Mouse (Mus musculus): ENCODE results near the gene Mcm2. TPM values are rescaled to one million over a fixed set of nuclear protein-coding genes. Genes with fewer than 3 reads are reported as not detected.

Mcm2 gene
- polyA plus RNA-seq, 1 experiment from 2014 or later, result 59.3 TPM

DNA sequence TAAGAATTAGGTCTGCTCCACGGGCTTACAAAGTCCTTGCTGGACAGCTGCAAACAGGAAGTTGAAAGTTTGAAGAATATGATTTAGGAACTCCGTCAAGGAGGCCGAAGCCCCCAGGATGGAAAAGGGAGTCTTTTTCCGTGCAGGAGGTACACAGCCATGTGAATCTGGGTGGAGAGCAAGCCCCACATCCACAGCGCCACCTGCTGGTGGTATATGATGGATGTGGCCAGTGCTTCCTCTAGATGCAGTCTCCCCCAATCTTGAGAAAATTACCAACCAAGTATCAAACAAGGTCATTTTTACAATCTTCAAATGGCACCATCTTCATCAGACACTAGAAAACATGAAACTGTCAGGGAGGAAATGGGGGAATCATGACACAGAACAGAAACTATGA lies 5.0 kb downstream of the Mcm2 start:
- no peaks in the 10 kb centered on the region for H3K9me3 ChIP-seq (replicated peaks; ENCODE audit: low read length)
- ATAC-seq (replicated peaks; ENCODE audit: low FRiP score, low read depth) (no peak), DNase-seq (ENCODE audit: low spot score) (peak; percentile 50)
- no peaks in the 10 kb centered on the region; the same call in 1 of the 2 replicates for H3K4me1 ChIP-seq (replicated peaks; ENCODE audit: insufficient read depth, low read length)
- 51% methylated on average over 5 of the region's 5 CpGs for WGBS
- no peaks in the 10 kb centered on the region for H3K27me3 ChIP-seq (ENCODE audit: insufficient read depth, low read length)
- peaks cover 58% of the 10 kb centered on the region for H3K36me3 ChIP-seq (ENCODE audit: insufficient read depth, low read length)
- no peak overlapping the region for H3K27ac ChIP-seq
- H3K9ac ChIP-seq (ENCODE audit: low read depth, low read length), result no peak overlapping the region
- no peak overlapping the region for H3K4me2 ChIP-seq (ENCODE audit: low read length)
- no peak overlapping the region for H3K4me3 ChIP-seq (replicated peaks; ENCODE audit: low read depth, low read length)
- peak; percentile 90 for TF ChIP-seq CTCF (IDR thresholded peaks at IDR 0.05; ENCODE audit: low read depth)

DNA sequence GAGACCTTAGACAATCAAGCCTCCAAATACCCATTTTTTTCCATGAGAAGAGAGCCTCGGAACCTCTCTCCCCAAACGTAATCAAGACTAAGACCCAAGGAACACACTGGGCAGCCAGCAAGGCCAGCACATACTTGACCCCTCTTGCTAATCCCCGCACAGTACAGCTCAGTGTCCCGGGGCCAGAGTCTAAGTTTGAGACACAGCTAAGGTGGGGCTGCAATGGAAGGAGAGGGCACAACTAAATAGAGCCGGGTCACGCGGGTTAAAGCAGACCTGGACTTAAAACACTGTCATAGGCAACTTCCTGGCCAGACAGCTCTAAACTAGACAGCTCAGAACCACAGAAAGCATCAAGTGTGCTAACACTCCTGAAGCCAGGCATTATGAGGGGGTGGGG lies 7.7 kb downstream of the Mcm2 start:
- ATAC-seq (replicated peaks; ENCODE audit: low FRiP score, low read depth), result no peak; the same call in 1 of the 2 replicates
- no peaks in the 10 kb centered on the region for H3K4me1 ChIP-seq (replicated peaks; ENCODE audit: insufficient read depth, low read length)
- WGBS, result 86% methylated on average over 7 of the region's 7 CpGs

GRCm38 (mm10) chr6:88889410-88890042 lies 9.1 kb downstream of the Mcm2 start:
- H3K4me1 ChIP-seq (replicated peaks; ENCODE audit: insufficient read depth, low read length), result no peaks in the 10 kb centered on the region
- no peak for TF ChIP-seq CTCF (IDR thresholded peaks at IDR 0.05; ENCODE audit: low read depth)
- H3K9me3 ChIP-seq (replicated peaks; ENCODE audit: low read length), result no peaks in the 10 kb centered on the region
- no peak overlapping the region for H3K9ac ChIP-seq (ENCODE audit: low read depth, low read length)
- H3K27ac ChIP-seq, result no peak overlapping the region
- DNase-seq (ENCODE audit: low spot score), result no peak
- H3K4me2 ChIP-seq (ENCODE audit: low read length), result no peak overlapping the region
- 87% methylated on average over 13 of the region's 13 CpGs for WGBS
- ATAC-seq (replicated peaks; ENCODE audit: low FRiP score, low read depth), result no peak
- no peak overlapping the region for H3K4me3 ChIP-seq (replicated peaks; ENCODE audit: low read depth, low read length)
- H3K36me3 ChIP-seq (ENCODE audit: insufficient read depth, low read length), result peaks cover 82% of the 10 kb centered on the region
- H3K27me3 ChIP-seq (ENCODE audit: insufficient read depth, low read length), result no peaks in the 10 kb centered on the region

More for the DNA sequence above, 7.7 kb downstream of the Mcm2 start:
- H3K4me3 ChIP-seq (replicated peaks; ENCODE audit: low read depth, low read length), result no peak overlapping the region
- peaks cover 84% of the 10 kb centered on the region for H3K36me3 ChIP-seq (ENCODE audit: insufficient read depth, low read length)
- no peak for DNase-seq (ENCODE audit: low spot score)
- H3K9ac ChIP-seq (ENCODE audit: low read depth, low read length), result no peak overlapping the region
- TF ChIP-seq CTCF (IDR thresholded peaks at IDR 0.05; ENCODE audit: low read depth), result no peak
- no peaks in the 10 kb centered on the region for H3K9me3 ChIP-seq (replicated peaks; ENCODE audit: low read length)
- no peaks in the 10 kb centered on the region for H3K27me3 ChIP-seq (ENCODE audit: insufficient read depth, low read length)
- H3K27ac ChIP-seq, result no peak overlapping the region
- no peak overlapping the region for H3K4me2 ChIP-seq (ENCODE audit: low read length)

- WGBS, result 89% methylated on average over 2 of the region's 2 CpGs
- Histone ChIP-seq H3K27me3 (ENCODE audit: insufficient read depth, low read length) (no peaks in the 10 kb centered on the region), H3K9me3 (replicated peaks; ENCODE audit: low read length) (no peaks in the 10 kb centered on the region), H3K4me2 (ENCODE audit: low read length) (no peak overlapping the region), H3K36me3 (ENCODE audit: insufficient read depth, low read length) (peaks cover 79% of the 10 kb centered on the region), H3K27ac (no peak overlapping the region), H3K4me1 (replicated peaks; ENCODE audit: insufficient read depth, low read length) (no peaks in the 10 kb centered on the region), H3K9ac (ENCODE audit: low read depth, low read length) (no peak overlapping the region), H3K4me3 (replicated peaks; ENCODE audit: low read depth, low read length) (no peak overlapping the region)
- no peak for DNase-seq (ENCODE audit: low spot score)
- ATAC-seq (replicated peaks; ENCODE audit: low FRiP score, low read depth), result no peak
- TF ChIP-seq CTCF (IDR thresholded peaks at IDR 0.05; ENCODE audit: low read depth), result no peak
Observed at GRCm38 (mm10) chr6:88886417-88886967, 12.1 kb downstream of the Mcm2 start.

- no peaks in the 10 kb centered on the region for H3K4me1 ChIP-seq (replicated peaks; ENCODE audit: insufficient read depth, low read length)
- H3K9ac ChIP-seq (ENCODE audit: low read depth, low read length), result no peak overlapping the region
- DNase-seq (ENCODE audit: low spot score) (no peak), ATAC-seq (replicated peaks; ENCODE audit: low FRiP score, low read depth) (no peak)
- H3K36me3 ChIP-seq (ENCODE audit: insufficient read depth, low read length), result peaks cover 76% of the 10 kb centered on the region
- TF ChIP-seq CTCF (IDR thresholded peaks at IDR 0.05; ENCODE audit: low read depth), result no peak
- no peak overlapping the region for H3K4me3 ChIP-seq (replicated peaks; ENCODE audit: low read depth, low read length)
- WGBS, result 96% methylated on average over 12 of the region's 12 CpGs
- H3K4me2 ChIP-seq (ENCODE audit: low read length), result no peak overlapping the region
- no peaks in the 10 kb centered on the region for H3K9me3 ChIP-seq (replicated peaks; ENCODE audit: low read length)
- no peak overlapping the region for H3K27ac ChIP-seq
- no peaks in the 10 kb centered on the region for H3K27me3 ChIP-seq (ENCODE audit: insufficient read depth, low read length)
Observed at GRCm38 (mm10) chr6:88885644-88886416, 12.8 kb downstream of the Mcm2 start.

DNA sequence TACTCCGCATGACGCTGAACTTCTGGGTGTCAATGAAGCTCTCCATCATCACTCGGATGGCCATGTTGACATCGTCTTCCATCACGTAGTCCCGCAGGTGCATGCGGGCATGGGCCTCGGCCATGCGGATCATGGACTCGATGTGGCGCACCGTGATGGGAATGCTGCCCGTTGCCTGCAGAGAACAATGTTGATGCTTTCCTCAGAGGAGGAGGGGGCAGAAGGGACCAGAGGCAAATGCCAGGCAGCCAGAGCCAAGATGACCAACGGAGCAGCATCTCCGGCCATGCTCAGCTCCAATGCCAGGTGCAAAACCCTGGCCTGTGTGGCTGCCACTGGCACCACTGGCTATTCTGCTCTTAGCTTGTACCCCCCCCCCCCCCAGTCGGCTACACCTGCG lies 13.9 kb downstream of the Mcm2 start:
- ATAC-seq (replicated peaks; ENCODE audit: low FRiP score, low read depth), result no peak
- Histone ChIP-seq H3K36me3 (ENCODE audit: insufficient read depth, low read length) (peaks cover 64% of the 10 kb centered on the region), H3K27me3 (ENCODE audit: insufficient read depth, low read length) (no peaks in the 10 kb centered on the region), H3K4me3 (replicated peaks; ENCODE audit: low read depth, low read length) (no peak overlapping the region), H3K4me2 (ENCODE audit: low read length) (no peak overlapping the region), H3K9ac (ENCODE audit: low read depth, low read length) (no peak overlapping the region), H3K4me1 (replicated peaks; ENCODE audit: insufficient read depth, low read length) (no peaks in the 10 kb centered on the region), H3K9me3 (replicated peaks; ENCODE audit: low read length) (no peaks in the 10 kb centered on the region), H3K27ac (no peak overlapping the region)
- no peak for DNase-seq (ENCODE audit: low spot score)
- WGBS, result 96% methylated on average over 17 of the region's 17 CpGs
- TF ChIP-seq CTCF (IDR thresholded peaks at IDR 0.05; ENCODE audit: low read depth), result no peak
